Mouse (Mus musculus) thymus, adult 2 months (tissue): ENCODE data around the gene Lins1.

Experiments
- CTCF ChIP-seq: fragments of 200-500 bp; IDR thresholded peaks from 2 replicates; pipeline ENCODE4 v1.5.1; 2012; ENCODE audit warnings: mild to moderate bottlenecking, control low read depth, low read length, moderate library complexity, borderline replicate concordance; ENCODE audit not compliant: control insufficient read depth, poor library complexity, insufficient read depth; ENCODE audit errors: extremely low read depth
- POLR2A ChIP-seq: fragments of 200-500 bp; IDR thresholded peaks from 2 replicates; pipeline ENCODE4 v1.6.1; 2012; ENCODE audit warnings: mild to moderate bottlenecking, low read length, control low read depth, moderate library complexity; ENCODE audit not compliant: control insufficient read depth, poor library complexity, insufficient read depth; ENCODE audit errors: extremely low read depth

DNA sequence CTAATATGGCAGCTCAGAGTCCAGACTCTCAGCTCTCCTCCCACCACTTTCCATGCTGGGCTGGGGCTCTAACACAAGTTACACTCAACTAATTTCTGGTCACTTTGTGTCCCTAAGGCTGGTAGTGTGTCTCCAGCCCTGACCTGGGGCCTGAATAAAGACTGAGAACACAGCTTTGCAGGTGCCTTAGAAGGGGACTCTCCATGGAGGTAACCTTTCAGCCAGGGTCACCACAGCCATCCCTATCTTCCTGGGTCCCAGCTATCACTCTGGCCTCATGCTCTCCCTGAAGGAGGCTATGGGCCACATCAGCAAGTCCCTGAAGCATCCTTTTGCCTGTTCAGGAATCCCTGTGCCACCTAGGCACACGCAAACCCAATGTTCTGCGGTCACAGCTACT is 44.0 kb upstream of the Lins1 start:
- TF ChIP-seq CTCF (no peak), POLR2A (no peak)
